21 mouse cellular contexts compared by ENCODE assay signal in genomic region chr19:60382661-60383060, GRCm38 (mm10).
"Had no signal": no experiment of that assay in that cellular context is flagged by ENCODE, and none has a peak within 500 bp of the region (broad histone marks: within the 10 kb centered on the region; RNA-seq: fewer than 3 reads in every experiment).

No protein-coding gene starts in this region.

- H3K9me3 ChIP-seq: limb, embryonic 12.5 days; limb, embryonic 15.5 days; midbrain, embryonic 12.5 days; midbrain, embryonic 15.5 days; neural tube, embryonic 12.5 days; neural tube, embryonic 15.5 days had no signal

- DNase-seq: kidney, adult 18-20 months; kidney, adult 9 months; kidney, postnatal 25 days; layer of hippocampus, postnatal 36 days; lung, adult 2 months; lung, postnatal 14 days; lung, postnatal 4 days; right cerebral cortex, adult 18-20 months; right cerebral cortex, postnatal 14 days; right cerebral cortex, postnatal 4 days; thymus, adult 2 months; thymus, postnatal 14 days had no signal

- H3K9ac ChIP-seq: limb, embryonic 12.5 days; limb, embryonic 15.5 days; midbrain, embryonic 12.5 days; midbrain, embryonic 15.5 days; neural tube, embryonic 12.5 days; neural tube, embryonic 15.5 days had no signal

- H3K27ac ChIP-seq: left cerebral cortex, adult 2 months; limb, embryonic 12.5 days; limb, embryonic 15.5 days; midbrain, embryonic 12.5 days; midbrain, embryonic 15.5 days; neural tube, embryonic 12.5 days; neural tube, embryonic 15.5 days; stomach, postnatal 0 days had no signal

- H3K36me3 ChIP-seq: limb, embryonic 12.5 days; limb, embryonic 15.5 days; midbrain, embryonic 12.5 days; midbrain, embryonic 15.5 days; neural tube, embryonic 12.5 days; neural tube, embryonic 15.5 days had no signal

- H3K4me1 ChIP-seq: midbrain, embryonic 12.5 days; midbrain, embryonic 15.5 days; neural tube, embryonic 12.5 days had no signal

- H3K4me3 ChIP-seq: left cerebral cortex, adult 2 months; limb, embryonic 12.5 days; limb, embryonic 15.5 days; midbrain, embryonic 12.5 days; midbrain, embryonic 15.5 days; neural tube, embryonic 12.5 days; neural tube, embryonic 15.5 days had no signal

- H3K4me2 ChIP-seq: limb, embryonic 12.5 days; limb, embryonic 15.5 days; liver, embryonic 11.5 days; midbrain, embryonic 12.5 days; midbrain, embryonic 15.5 days; neural tube, embryonic 12.5 days; neural tube, embryonic 15.5 days had no signal

- H3K27me3 ChIP-seq: limb, embryonic 12.5 days; limb, embryonic 15.5 days; midbrain, embryonic 12.5 days; midbrain, embryonic 15.5 days; neural tube, embryonic 12.5 days; neural tube, embryonic 15.5 days had no signal

- ATAC-seq: midbrain, embryonic 15.5 days had no signal
